Mouse (Mus musculus) testis, adult 2 months (tissue): Measurements from ENCODE around the gene Parva. TPM values are rescaled to one million over a fixed set of nuclear protein-coding genes. Genes with fewer than 3 reads are reported as not detected.

Source experiments
- H3K27ac ChIP-seq: fragments of 200-500 bp; 2 replicates; pipeline ENCODE4 v1.5.1; 2012; ENCODE audit warnings: low read depth, low read length; ENCODE audit not compliant: control insufficient read depth, insufficient read depth
- H3K27me3 ChIP-seq: fragments of 200-500 bp; 2 replicates; pipeline ENCODE4 v1.6.1; 2012; ENCODE audit warnings: mild to moderate bottlenecking, low read length, moderate library complexity; ENCODE audit not compliant: control insufficient read depth, insufficient read depth
- H3K36me3 ChIP-seq: fragments of 200-500 bp; 2 replicates; pipeline ENCODE4 v1.6.1; 2012; ENCODE audit warnings: mild to moderate bottlenecking, low read length; ENCODE audit not compliant: control insufficient read depth, insufficient read depth
- H3K4me1 ChIP-seq: fragments of 200-500 bp; 2 replicates; pipeline ENCODE4 v1.6.1; 2012; ENCODE audit warnings: low read length; ENCODE audit not compliant: control insufficient read depth, insufficient read depth
- H3K4me3 ChIP-seq: fragments of 200-500 bp; 2 replicates; pipeline ENCODE4 v1.5.1; 2012; ENCODE audit warnings: low read depth, mild to moderate bottlenecking, low read length, moderate library complexity, mixed read lengths; ENCODE audit not compliant: control insufficient read depth
- CTCF ChIP-seq: fragments of 200-500 bp; IDR thresholded peaks from 2 replicates; pipeline ENCODE4 v1.5.1; 2012; ENCODE audit warnings: low read depth, mild to moderate bottlenecking, inconsistent platforms, low read length, moderate library complexity; ENCODE audit not compliant: control insufficient read depth, insufficient read depth, insufficient replicate concordance
- POLR2A ChIP-seq: fragments of 200-500 bp; IDR thresholded peaks from 2 replicates; pipeline ENCODE4 v1.6.1; 2012; ENCODE audit warnings: low read depth, mild to moderate bottlenecking, inconsistent platforms, low read length, moderate library complexity; ENCODE audit not compliant: control insufficient read depth
- polyA plus RNA-seq: library from polyadenylated mRNA; depleted of rRNA; stranded (reverse); fragments of >200 nt; gene quantifications from 2 replicates; pipeline ENCODE4 v1.2.3, GENCODE M21; 2012; rRNA removed

The Parva gene
- 4.3 and 5.4 TPM in 2 replicates for polyA plus RNA-seq

GRCm38 (mm10) chr7:112427357-112428157 lies at the start of gene Parva:
Parva (plus strand) TSS chr7:112427505.
- 0 out of 2 replicates have a peak, but pooled peaks cover 2% of the 10 kb centered on the region for H3K4me1 ChIP-seq
- no peaks in the 10 kb centered on the region for H3K36me3 ChIP-seq
- no peaks in the 10 kb centered on the region for H3K27me3 ChIP-seq
- TF ChIP-seq POLR2A = no peak
- no peak for TF ChIP-seq CTCF
- peak within 1 kb of the TSS; percentile 74 for H3K4me3 ChIP-seq
- H3K27ac ChIP-seq = peak within 1 kb of the TSS; percentile 54

- Histone ChIP-seq H3K4me3 (peak overlapping the region; percentile 63), H3K36me3 (no peaks in the 10 kb centered on the region), H3K27ac (peak overlapping the region; percentile 48; the same call in 1 of the 2 replicates), H3K27me3 (no peaks in the 10 kb centered on the region), H3K4me1 (no peaks in the 10 kb centered on the region)
- no peak for TF ChIP-seq POLR2A
- no peak for TF ChIP-seq CTCF
Observed at GRCm38 (mm10) chr7:112378056-112378455, 49.2 kb upstream of the Parva start.

GRCm38 (mm10) chr7:112378476-112378875 lies 48.8 kb upstream of the Parva start:
- Histone ChIP-seq H3K27ac (peak overlapping the region; percentile 60), H3K27me3 (no peaks in the 10 kb centered on the region), H3K36me3 (no peaks in the 10 kb centered on the region), H3K4me1 (no peaks in the 10 kb centered on the region), H3K4me3 (peak overlapping the region; percentile 63)
- TF ChIP-seq CTCF (no peak), POLR2A (no peak)

- Histone ChIP-seq H3K27me3 (no peaks in the 10 kb centered on the region), H3K36me3 (no peaks in the 10 kb centered on the region), H3K4me3 (no peak overlapping the region), H3K4me1 (no peaks in the 10 kb centered on the region), H3K27ac (no peak overlapping the region)
- TF ChIP-seq CTCF = no peak
- TF ChIP-seq POLR2A = no peak
Observed at GRCm38 (mm10) chr7:112386521-112386920, 40.8 kb upstream of the Parva start.

- no peak overlapping the region for H3K4me3 ChIP-seq
- H3K4me1 ChIP-seq = no peaks in the 10 kb centered on the region
- no peaks in the 10 kb centered on the region for H3K36me3 ChIP-seq
- TF ChIP-seq POLR2A = no peak
- no peak for TF ChIP-seq CTCF
- H3K27ac ChIP-seq = no peak overlapping the region
- H3K27me3 ChIP-seq = no peaks in the 10 kb centered on the region
Observed at GRCm38 (mm10) chr7:112387876-112388275, 39.4 kb upstream of the Parva start.

DNA sequence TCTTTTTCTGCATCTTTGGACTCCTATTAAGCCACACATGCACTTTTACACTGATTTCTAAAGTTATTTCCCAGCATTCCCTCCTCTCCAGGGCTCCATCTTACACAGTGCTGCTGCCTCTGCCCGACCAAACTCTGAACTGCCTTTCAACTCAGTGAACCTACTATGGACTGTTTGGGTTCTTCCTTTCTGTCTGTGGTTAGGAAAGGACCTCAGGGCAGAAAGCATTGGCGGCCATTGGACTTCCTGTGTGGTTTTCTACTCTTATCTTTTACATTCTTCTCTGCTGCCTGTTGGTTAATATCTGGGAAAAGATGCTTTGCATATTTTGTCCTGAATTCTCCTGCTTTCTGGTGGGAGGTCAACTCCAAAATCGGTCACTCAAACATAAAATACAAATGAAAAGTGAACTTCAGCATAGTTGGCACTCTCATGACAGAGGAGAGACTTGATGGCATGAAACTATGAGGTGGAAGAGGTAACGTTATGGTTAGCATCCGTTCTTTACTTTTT lies 38.9 kb upstream of the Parva start:
- Histone ChIP-seq H3K4me3 (no peak overlapping the region), H3K27ac (no peak overlapping the region), H3K27me3 (no peaks in the 10 kb centered on the region), H3K4me1 (no peaks in the 10 kb centered on the region), H3K36me3 (no peaks in the 10 kb centered on the region)
- no peak for TF ChIP-seq POLR2A
- TF ChIP-seq CTCF = no peak

DNA sequence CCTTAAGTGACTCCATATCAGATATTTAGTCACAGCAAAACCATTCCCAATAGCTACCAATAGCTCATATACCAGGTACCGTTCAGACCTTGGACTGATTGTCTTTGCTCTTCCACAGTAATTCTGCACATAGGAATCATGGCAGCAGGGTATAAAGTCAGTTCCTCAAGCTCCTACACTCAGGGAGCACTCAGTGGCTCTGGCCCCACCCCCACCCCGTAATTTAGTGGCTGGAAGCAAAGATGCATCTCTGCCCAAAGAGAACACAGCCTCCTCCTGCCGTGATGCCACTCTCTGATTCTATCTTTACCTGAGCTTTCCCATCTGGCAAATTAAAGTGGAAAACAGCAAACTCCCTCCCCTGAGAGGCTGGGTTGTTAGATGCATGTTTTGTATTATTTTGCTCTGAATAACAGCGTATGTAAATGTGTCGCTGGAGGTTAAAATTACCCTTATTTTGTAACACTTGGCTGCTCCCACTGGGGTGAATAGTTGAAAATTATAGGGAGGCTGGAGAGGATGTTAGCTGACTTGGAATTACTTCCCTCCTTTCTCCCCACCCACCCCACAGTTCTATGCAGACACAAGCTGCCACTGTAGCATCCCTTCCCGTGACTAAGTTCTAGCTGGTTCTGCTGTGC lies 37.6 kb upstream of the Parva start:
- H3K4me1 ChIP-seq = no peaks in the 10 kb centered on the region
- TF ChIP-seq POLR2A (no peak), CTCF (no peak)
- no peak overlapping the region for H3K27ac ChIP-seq
- H3K27me3 ChIP-seq = no peaks in the 10 kb centered on the region
- H3K4me3 ChIP-seq = no peak overlapping the region
- H3K36me3 ChIP-seq = no peaks in the 10 kb centered on the region
